Mouse (Mus musculus): ENCODE results near the gene Tmem94.
A peak's percentile ranks its signal among the peaks of the same experiment; 100 is the strongest.
"Not testable (repeated sequence)": the region's sequence is repeated elsewhere in the genome, so short reads cannot be mapped to it uniquely, and the experiment has no call there.

Tmem94 gene

GRCm38 (mm10) chr11:115765103-115765606 is at the start of gene Tmem94:
Gene Tmem94 (plus strand): TSS chr11:115765433.
- DNase-seq (ENCODE audit: low spot score in 2 of 2): peak; percentile 97

GRCm38 (mm10) chr11:115716410-115717338 is 48.6 kb upstream of the Tmem94 start:
- peak; percentile 62 to 73 for DNase-seq (ENCODE audit: low spot score in 2 of 2)

- peak; percentile 59 to 79 for DNase-seq (ENCODE audit: low spot score in 2 of 2)
Measured at GRCm38 (mm10) chr11:115717660-115718390, 47.4 kb upstream of the Tmem94 start.

- peak; percentile 77 to 92 for DNase-seq (ENCODE audit: low spot score in 2 of 2)
Measured at GRCm38 (mm10) chr11:115722638-115723037, 42.6 kb upstream of the Tmem94 start.

- DNase-seq (ENCODE audit: low spot score in 2 of 2): no peak
Measured at GRCm38 (mm10) chr11:115723231-115723630, 42.0 kb upstream of the Tmem94 start.

GRCm38 (mm10) chr11:115734041-115734686 is 31.1 kb upstream of the Tmem94 start:
- no peak for DNase-seq (ENCODE audit: low spot score in 2 of 2)

- DNase-seq (ENCODE audit: low spot score in 2 of 2): no peak
Measured at GRCm38 (mm10) chr11:115737608-115738208, 27.5 kb upstream of the Tmem94 start.

- DNase-seq (ENCODE audit: low spot score in 2 of 2): peak in 1 of 2 experiments; percentile 44
Measured at GRCm38 (mm10) chr11:115738275-115738885, 26.9 kb upstream of the Tmem94 start.

GRCm38 (mm10) chr11:115741070-115741469 is 24.2 kb upstream of the Tmem94 start:
- DNase-seq (ENCODE audit: low spot score in 2 of 2): peak in 1 of 2 experiments; percentile 33

- DNase-seq (ENCODE audit: low spot score in 2 of 2): peak in 1 of 2 experiments; percentile 36
Measured at GRCm38 (mm10) chr11:115742926-115743325, 22.3 kb upstream of the Tmem94 start.

GRCm38 (mm10) chr11:115744385-115744784 is 20.8 kb upstream of the Tmem94 start:
- DNase-seq (ENCODE audit: low spot score in 2 of 2): no peak

- no peak for DNase-seq (ENCODE audit: low spot score in 2 of 2)
Measured at GRCm38 (mm10) chr11:115746109-115746508, 19.1 kb upstream of the Tmem94 start.

GRCm38 (mm10) chr11:115746762-115747161 is 18.5 kb upstream of the Tmem94 start:
- no peak for DNase-seq (ENCODE audit: low spot score in 2 of 2)

- no peak for DNase-seq (ENCODE audit: low spot score in 2 of 2)
Measured at GRCm38 (mm10) chr11:115747351-115747750, 17.9 kb upstream of the Tmem94 start.

GRCm38 (mm10) chr11:115749834-115750233 is 15.4 kb upstream of the Tmem94 start:
- no peak for DNase-seq (ENCODE audit: low spot score in 2 of 2)

GRCm38 (mm10) chr11:115751725-115752124 is 13.5 kb upstream of the Tmem94 start:
- DNase-seq (ENCODE audit: low spot score in 2 of 2): no peak

GRCm38 (mm10) chr11:115752653-115753052 is 12.6 kb upstream of the Tmem94 start:
- DNase-seq (ENCODE audit: low spot score in 2 of 2): no peak

GRCm38 (mm10) chr11:115753485-115753884 is 11.7 kb upstream of the Tmem94 start:
- no peak for DNase-seq (ENCODE audit: low spot score in 2 of 2)

- not testable (repeated sequence) for DNase-seq (ENCODE audit: low spot score in 2 of 2)
Measured at GRCm38 (mm10) chr11:115762176-115762575, 3.1 kb upstream of the Tmem94 start.

- no peak for DNase-seq (ENCODE audit: low spot score in 2 of 2)
Measured at GRCm38 (mm10) chr11:115764698-115765097, 535 bp upstream of the Tmem94 start.

GRCm38 (mm10) chr11:115765607-115766141 is 441 bp downstream of the Tmem94 start:
- DNase-seq (ENCODE audit: low spot score in 2 of 2): peak; percentile 44 to 78
